Mouse (Mus musculus): ENCODE measurements around the gene Dok7.

DNA sequence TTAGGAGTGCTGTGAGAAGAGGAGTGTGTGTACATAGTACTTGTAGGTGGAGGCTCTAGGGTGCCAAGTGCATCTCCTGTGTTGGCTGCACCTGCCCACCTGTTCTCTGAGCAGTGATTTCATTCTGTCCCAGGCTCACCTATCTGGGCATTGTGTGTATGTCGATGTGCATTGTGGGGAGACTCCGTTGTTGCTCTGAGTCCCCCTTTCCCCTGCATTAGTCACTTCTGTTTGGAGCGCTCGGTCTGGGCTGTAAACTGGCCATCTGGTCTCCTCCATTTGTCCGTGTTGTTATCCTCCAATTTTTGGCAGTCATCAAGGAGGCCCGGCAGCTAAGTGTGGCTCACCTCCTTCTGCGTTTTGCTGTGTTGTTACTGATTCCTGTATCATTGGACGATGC is 63.5 kb downstream of the Dok7 start:
- TF ChIP-seq EP300 (IDR thresholded peaks at IDR 0.05; ENCODE audit: insufficient read depth, low read depth, low read length) (no peak), CTCF (IDR thresholded peaks at IDR 0.05; ENCODE audit: low read depth, low read length) (no peak)

All from ES-Bruce4 (cell line).